Mouse (Mus musculus) E14TG2a.4 (cell line): Measurements from ENCODE around the gene Pdlim1.
A peak's percentile ranks its signal among the peaks of the same experiment; 100 is the strongest.

Experiments
- H3K27me3 ChIP-seq: 2 replicates; pipeline ENCODE4 v1.6.1; 2014; ENCODE audit warnings: low read length, control low read depth; ENCODE audit not compliant: insufficient read depth
- H3K36me3 ChIP-seq: 2 replicates; pipeline ENCODE4 v1.6.1; 2014; ENCODE audit warnings: low read length, control low read depth; ENCODE audit not compliant: insufficient read depth
- H3K4me1 ChIP-seq: replicated peaks from 2 replicates; pipeline ENCODE4 v1.6.1; 2014; ENCODE audit warnings: low read depth, low read length, control low read depth
- H3K4me3 ChIP-seq: replicated peaks from 2 replicates; pipeline ENCODE4 v1.5.1; 2014; ENCODE audit warnings: mild to moderate bottlenecking, low read length
- H3K9me3 ChIP-seq: 2 replicates; pipeline ENCODE4 v1.6.1; 2014; ENCODE audit warnings: low read length, control low read depth
- CTCF ChIP-seq: conservative IDR thresholded peaks from 2 replicates; pipeline ENCODE4 v1.5.1; 2014; ENCODE audit warnings: low read length
- NANOG ChIP-seq: IDR thresholded peaks from 2 replicates; pipeline ENCODE4 v1.6.1; 2014; ENCODE audit warnings: borderline replicate concordance, low read length, mixed read lengths
- POU5F1 ChIP-seq: IDR thresholded peaks from 2 replicates; pipeline ENCODE4 v1.6.1; 2014; ENCODE audit warnings: low read length, borderline replicate concordance

Gene Pdlim1

DNA sequence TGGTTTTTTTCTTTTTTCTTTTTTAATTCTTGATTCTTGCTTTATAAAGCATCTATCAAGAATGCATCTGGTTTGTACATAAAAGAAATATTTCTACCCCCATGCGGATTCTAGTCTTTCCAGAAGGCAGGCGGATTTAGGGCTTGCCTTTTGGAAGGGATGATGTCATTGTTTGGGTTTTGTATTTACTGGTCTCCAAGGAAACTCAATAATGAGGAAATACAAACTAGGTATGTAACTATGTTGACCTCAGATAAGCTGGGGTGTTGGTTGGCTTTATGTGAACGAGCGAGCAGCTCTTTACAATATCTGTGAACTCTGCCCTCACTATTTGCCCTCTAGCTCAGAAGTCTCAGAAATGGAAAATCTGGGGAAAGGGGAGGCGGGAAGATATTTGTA lies 24.4 kb downstream of the Pdlim1 start:
- Histone ChIP-seq H3K4me1 (0 out of 2 replicates have a peak, but pooled peaks cover 4% of the 10 kb centered on the region), H3K36me3 (peaks cover 58% of the 10 kb centered on the region), H3K9me3 (no peaks in the 10 kb centered on the region), H3K4me3 (no peak overlapping the region), H3K27me3 (no peaks in the 10 kb centered on the region)
- no peak for TF ChIP-seq POU5F1
- TF ChIP-seq NANOG = no peak
- TF ChIP-seq CTCF = no peak

DNA sequence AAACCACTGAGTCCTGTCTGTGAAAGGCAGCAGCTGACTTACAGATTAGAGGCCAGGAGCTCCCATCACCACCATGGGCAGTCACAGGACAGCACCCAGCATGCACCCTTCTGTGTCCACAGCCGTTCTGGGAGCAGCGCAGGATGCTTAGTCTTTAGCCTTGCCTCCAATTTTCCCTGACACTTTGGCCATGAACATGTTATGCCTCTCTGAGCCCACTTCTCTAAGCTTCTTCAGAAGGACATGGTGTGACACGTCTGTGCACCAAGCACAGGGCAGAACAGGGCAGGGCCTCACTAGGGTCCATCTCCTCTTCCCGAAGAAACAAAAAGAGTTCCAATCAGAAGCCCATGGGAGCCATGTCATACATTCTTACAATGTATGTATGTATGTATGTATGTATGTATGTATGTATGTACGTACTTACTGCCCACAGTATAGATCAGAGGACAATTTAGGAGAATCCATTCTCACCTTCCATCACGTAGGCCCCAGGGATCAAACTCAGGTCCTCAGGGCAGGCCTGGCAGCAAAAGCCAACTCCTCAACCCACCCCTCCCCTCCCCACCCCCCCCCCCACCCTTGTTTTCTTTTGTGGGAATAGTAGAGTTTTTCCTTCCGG lies 24.9 kb downstream of the Pdlim1 start:
- Histone ChIP-seq H3K27me3 (no peaks in the 10 kb centered on the region), H3K4me1 (peaks cover 5% of the 10 kb centered on the region; the same call in 1 of the 2 replicates), H3K9me3 (no peaks in the 10 kb centered on the region), H3K36me3 (peaks cover 58% of the 10 kb centered on the region), H3K4me3 (no peak overlapping the region)
- TF ChIP-seq CTCF (no peak), POU5F1 (no peak), NANOG (no peak)

DNA sequence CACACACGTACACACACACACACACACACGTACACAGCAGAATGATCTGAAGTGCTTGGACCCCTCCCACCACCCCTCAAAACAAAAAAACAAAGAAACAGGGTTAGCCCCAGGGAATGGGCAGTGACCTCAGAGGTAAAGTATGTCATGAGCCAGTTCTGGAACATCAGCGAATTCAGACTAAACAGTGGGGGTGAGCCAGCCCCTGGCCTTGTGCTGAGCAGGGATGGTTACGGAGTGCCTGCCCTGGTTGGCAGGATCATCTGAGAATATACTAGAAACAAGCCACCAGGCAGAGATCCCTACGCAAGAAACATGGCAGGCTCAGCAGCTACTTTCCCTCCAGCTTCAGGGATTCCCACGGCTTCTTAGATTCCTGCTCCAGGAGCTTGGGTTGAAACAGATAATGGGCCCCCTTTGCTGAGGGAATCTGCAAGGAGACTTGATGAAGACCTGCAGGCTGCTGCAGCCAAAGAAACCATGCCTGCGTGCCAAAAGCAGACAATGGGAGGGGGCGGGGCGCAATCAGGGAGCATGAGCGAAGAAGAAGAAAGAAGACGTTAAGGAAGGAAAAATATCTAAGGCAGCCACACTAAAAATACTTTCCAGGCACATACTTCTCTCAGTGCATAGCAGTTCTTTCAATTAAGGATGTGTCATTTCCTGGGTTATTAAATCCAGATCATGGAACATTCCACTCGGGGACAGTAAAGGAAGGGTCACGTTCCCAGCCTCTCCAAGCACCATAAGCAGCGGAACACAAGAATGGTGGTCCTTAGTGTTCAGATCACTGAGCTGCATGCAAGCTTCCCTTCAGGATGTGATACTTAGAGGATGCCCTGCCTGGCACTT lies 30.6 kb downstream of the Pdlim1 start:
- no peak for TF ChIP-seq CTCF
- no peak for TF ChIP-seq NANOG
- TF ChIP-seq POU5F1 = no peak
- H3K9me3 ChIP-seq = no peaks in the 10 kb centered on the region
- peaks cover 37% of the 10 kb centered on the region for H3K36me3 ChIP-seq

DNA sequence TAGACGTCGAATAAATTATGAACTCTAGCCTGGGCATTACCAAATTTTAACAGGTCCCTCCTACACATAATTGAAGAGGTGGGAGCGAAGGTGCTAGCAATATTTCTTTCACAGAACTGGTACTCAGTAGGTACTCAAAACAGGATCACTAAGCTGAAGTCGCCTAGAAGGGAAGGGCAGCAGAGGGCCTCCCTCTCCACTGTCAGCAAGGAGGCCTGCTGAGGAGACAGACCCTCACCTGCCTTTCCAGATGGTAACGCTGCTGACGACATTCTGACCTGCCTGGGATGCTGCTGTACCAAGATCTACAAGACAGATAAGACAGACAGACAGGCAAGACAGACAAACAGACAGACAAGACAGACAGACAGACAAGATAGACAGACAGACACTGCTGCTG lies 31.3 kb downstream of the Pdlim1 start:
- Histone ChIP-seq H3K4me1 (peaks cover 20% of the 10 kb centered on the region), H3K27me3 (no peaks in the 10 kb centered on the region), H3K4me3 (no peak overlapping the region), H3K9me3 (no peaks in the 10 kb centered on the region), H3K36me3 (peaks cover 37% of the 10 kb centered on the region)
- TF ChIP-seq POU5F1 (no peak), NANOG (no peak), CTCF (no peak)

More for the DNA sequence above, 30.6 kb downstream of the Pdlim1 start:
- H3K4me3 ChIP-seq = no peak overlapping the region
- H3K4me1 ChIP-seq = peaks cover 20% of the 10 kb centered on the region
- H3K27me3 ChIP-seq = no peaks in the 10 kb centered on the region

DNA sequence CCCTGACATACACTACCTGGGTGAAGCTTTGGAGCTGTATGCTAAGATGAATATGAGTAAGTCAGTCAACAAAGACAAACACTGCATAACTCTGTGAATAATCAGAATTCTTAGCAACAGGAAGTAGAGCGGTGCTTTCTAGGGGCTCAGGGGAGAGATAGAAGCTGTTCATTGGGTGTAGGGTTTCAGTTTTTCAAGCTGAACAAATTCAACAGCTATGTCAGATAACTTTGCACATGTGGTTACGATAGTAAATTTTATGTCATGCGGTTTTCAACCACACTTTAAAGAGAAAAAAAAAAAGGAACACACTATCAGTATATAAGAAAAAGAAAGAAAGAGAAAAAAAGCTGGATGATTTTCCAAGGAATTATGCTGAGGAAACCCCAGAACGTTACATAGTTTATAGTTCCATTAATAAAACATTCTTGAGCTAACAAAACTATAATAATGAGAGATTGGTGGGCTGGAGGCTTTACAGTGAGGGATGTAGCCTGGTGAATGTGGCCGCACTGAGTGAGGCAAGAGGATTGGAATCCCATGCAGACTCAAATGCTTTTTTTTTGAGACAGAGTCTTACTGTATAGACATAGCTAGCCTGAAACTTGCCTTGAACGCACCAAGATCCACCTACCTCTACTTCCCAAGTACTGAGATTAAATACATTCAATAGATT lies 33.3 kb downstream of the Pdlim1 start:
- H3K4me1 ChIP-seq = peaks cover 20% of the 10 kb centered on the region
- no peak for TF ChIP-seq NANOG
- TF ChIP-seq CTCF = no peak
- TF ChIP-seq POU5F1 = no peak
- no peaks in the 10 kb centered on the region for H3K9me3 ChIP-seq
- H3K36me3 ChIP-seq = peaks cover 35% of the 10 kb centered on the region
- H3K27me3 ChIP-seq = no peaks in the 10 kb centered on the region
- H3K4me3 ChIP-seq = no peak overlapping the region

DNA sequence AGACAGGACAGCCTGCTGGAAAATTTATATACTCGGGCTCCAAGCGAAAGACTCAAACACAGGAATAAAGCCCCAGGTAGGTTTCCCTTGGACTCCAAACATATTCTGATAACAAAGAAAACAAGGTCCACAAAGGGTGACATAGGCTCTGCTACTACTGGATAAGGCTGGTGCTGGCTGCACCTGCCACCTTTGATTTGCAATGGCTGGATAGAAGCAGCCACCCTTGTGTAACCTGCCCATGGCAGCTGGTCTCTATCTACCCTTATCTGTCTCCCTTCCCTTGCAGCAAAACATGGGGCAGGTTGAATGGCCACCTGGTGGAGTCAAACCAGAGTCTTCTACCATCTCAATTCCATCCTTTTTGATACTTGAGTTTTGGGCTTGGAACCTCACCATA lies 39.1 kb downstream of the Pdlim1 start:
- no peaks in the 10 kb centered on the region for H3K9me3 ChIP-seq
- H3K4me3 ChIP-seq = no peak overlapping the region
- H3K36me3 ChIP-seq = peaks cover 38% of the 10 kb centered on the region
- peaks cover 20% of the 10 kb centered on the region for H3K4me1 ChIP-seq
- TF ChIP-seq POU5F1 (no peak), NANOG (no peak), CTCF (no peak)
- H3K27me3 ChIP-seq = no peaks in the 10 kb centered on the region

DNA sequence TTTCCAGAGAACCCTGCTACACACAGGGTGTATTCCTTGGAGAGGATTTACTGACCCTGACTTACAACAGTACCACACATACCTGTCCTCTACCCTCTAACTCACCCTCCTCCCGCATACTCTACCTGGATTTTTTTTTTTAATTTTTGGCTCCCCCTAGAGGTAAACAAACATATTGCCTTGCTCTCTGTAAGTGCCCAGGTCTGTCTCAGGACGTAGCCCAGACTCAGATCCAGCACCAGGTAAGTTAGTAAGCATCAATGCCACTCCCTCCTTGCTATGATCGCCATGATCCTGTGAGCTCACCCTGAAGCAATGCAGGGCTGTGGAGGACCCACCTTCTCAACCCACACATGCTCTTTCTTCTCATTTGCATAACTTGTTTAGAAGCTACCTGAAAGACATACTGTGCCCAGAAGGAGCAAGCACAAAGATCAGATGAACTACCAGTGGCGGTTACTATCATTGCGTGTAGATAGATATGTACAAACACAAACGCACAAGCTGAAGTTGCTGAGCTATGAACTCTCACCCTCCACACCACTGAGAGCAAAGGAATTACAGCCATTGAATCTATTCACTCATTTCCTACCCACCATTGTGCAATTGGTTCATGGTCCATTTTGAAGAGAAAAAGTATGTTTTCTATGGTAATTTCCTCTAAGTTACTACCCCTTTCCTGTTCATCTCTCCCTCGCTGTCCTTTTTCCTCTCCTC lies 39.7 kb downstream of the Pdlim1 start:
- peak; percentile 74 for TF ChIP-seq CTCF
- no peak for TF ChIP-seq POU5F1
- no peak for TF ChIP-seq NANOG
- H3K9me3 ChIP-seq = no peaks in the 10 kb centered on the region
- peaks cover 20% of the 10 kb centered on the region for H3K4me1 ChIP-seq

More for the DNA sequence above, 39.7 kb downstream of the Pdlim1 start:
- Histone ChIP-seq H3K27me3 (no peaks in the 10 kb centered on the region), H3K4me3 (no peak overlapping the region), H3K36me3 (peaks cover 42% of the 10 kb centered on the region)
